Mouse (Mus musculus): ENCODE measurements around the gene Dhrs7b. TPM values are rescaled to one million over a fixed set of nuclear protein-coding genes. Genes with fewer than 3 reads are reported as not detected.

The Dhrs7b gene
- polyA plus RNA-seq, 1 experiment from 2014 or later = 16.4 TPM

DNA sequence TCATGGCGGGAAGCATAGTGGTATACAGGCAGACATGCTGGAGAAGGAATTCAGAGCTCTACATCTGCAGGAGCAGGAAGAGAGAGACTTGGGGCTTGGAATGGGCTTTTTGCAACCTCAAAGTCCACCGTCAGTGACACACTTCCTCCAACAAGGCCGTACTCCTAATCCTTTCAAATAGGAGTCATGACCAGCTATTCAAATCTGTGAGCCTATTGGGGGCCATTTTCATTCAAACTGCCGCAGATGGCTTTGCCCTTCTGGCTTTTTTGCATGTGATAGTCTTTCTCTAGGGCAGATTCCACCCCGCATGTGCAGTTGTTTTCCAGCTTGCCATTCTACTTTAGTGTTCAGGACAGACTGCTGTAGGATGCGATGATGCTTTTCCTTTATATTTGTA lies 6.5 kb downstream of the Dhrs7b start:
- H3K27me3 ChIP-seq (ENCODE audit: insufficient read depth, low read length) = no peaks in the 10 kb centered on the region
- no peaks in the 10 kb centered on the region for H3K36me3 ChIP-seq (replicated peaks; ENCODE audit: insufficient read depth, low read length)
- H3K9ac ChIP-seq (replicated peaks) = no peak overlapping the region
- whole genome bisulfite sequencing (ENCODE audit: insufficient replicate concordance) = 90% methylated on average over 6 of the region's 6 CpGs
- TF ChIP-seq CTCF (IDR thresholded peaks at IDR 0.05; ENCODE audit: low read depth) (no peak), EP300 (IDR thresholded peaks at IDR 0.05; ENCODE audit: low read depth) (no peak)
- ATAC-seq (no peak), DNase-seq (no peak)
- no peak overlapping the region for H3K4me2 ChIP-seq (ENCODE audit: low read depth, low read length)
- H3K27ac ChIP-seq (ENCODE audit: low read depth) = no peak overlapping the region
- H3K9me3 ChIP-seq (ENCODE audit: low read length) = no peaks in the 10 kb centered on the region
- H3K4me1 ChIP-seq (ENCODE audit: insufficient read depth) = peaks cover 12% of the 10 kb centered on the region; the same call in 1 of the 2 replicates
- no peak overlapping the region for H3K4me3 ChIP-seq (ENCODE audit: low read depth, low read length)

DNA sequence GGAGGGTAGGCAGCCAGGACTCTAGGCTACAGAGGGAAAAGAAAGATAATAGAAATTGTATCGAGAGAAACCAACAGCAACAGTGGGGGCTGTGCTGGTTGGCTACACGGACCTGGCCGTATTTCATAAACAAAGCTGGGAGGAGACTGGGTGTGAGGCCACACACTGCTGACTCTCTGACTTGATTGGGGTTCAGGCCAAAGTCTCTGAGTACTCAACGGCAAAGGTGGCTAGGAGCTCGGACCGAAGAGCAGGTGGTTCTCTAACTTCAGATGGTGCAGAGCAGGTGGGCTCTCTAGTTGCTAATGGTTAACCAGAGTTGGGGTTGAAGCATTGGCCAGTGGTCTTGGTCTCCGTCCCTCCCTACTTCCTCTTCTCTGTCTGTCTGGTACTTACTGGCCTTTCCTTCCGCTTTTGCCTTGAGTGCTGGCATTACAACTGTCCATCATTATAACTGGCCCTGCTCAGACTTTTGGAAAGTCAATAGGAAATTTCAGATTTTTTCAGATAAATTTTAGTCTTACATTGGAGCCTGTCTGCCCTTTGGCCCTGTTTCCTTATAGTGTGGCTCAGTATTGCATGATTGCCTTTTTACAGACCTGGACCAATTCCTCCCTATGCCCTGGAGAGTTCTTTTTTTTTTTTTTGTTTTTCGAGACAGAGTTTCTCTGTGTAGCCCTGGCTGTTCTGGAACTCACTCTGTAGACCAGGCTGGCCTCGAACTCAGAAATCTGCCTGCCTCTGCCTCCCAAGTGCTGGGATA lies 7.4 kb downstream of the Dhrs7b start:
- Histone ChIP-seq H3K4me2 (ENCODE audit: low read depth, low read length) (peak overlapping the region; percentile 48), H3K9me3 (ENCODE audit: low read length) (no peaks in the 10 kb centered on the region), H3K4me1 (ENCODE audit: insufficient read depth) (peaks cover 12% of the 10 kb centered on the region; the same call in 1 of the 2 replicates), H3K27me3 (ENCODE audit: insufficient read depth, low read length) (no peaks in the 10 kb centered on the region), H3K4me3 (ENCODE audit: low read depth, low read length) (no peak overlapping the region), H3K27ac (ENCODE audit: low read depth) (peak overlapping the region; percentile 77), H3K9ac (replicated peaks) (peak overlapping the region; percentile 44; the same call in 1 of the 2 replicates), H3K36me3 (replicated peaks; ENCODE audit: insufficient read depth, low read length) (no peaks in the 10 kb centered on the region)
- TF ChIP-seq EP300 (IDR thresholded peaks at IDR 0.05; ENCODE audit: low read depth) (no peak), CTCF (IDR thresholded peaks at IDR 0.05; ENCODE audit: low read depth) (no peak)
- DNase-seq (peak; percentile 37), ATAC-seq (peak; percentile 84)
- WGBS (ENCODE audit: insufficient replicate concordance) = 53% methylated on average over 10 of the region's 10 CpGs

DNA sequence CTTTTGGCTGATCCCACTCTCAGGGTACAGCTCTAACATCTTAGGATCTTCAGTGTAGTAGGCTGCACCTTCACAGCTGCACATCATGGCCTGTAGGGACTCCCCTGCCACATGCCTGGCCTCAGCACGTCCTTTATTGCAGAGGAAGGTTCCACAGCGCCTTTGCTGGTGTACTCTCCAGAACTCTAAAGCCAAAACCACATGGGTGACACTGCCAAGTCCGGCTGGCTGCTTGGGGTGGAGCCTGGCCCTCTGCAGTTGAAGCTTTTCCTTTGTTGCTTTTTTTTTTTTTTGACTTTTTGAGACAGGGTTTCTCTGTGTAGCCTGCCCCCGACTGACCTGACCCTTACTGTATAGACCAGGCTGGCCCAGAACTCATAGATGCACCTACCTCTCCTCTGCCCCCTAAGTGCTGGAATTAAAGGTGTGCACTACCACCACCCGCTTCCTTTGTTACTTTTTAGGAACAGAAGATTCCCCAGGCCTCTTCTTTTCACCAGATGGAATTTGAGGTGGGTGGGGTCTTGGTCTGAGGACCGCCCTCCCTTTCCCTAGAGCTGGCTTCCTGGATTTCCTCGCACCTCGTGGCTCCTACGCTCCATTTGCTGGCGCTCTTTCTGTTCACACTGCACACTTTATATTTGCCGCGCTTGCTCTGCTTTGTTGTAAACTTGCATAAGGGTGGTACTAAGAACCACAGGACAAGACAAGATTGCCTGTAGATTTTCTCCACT lies 11.2 kb downstream of the Dhrs7b start:
- ATAC-seq (no peak), DNase-seq (no peak)
- 84% methylated on average over 12 of the region's 12 CpGs for WGBS (ENCODE audit: insufficient replicate concordance)
- peaks cover 7% of the 10 kb centered on the region; the same call in 1 of the 2 replicates for H3K36me3 ChIP-seq (replicated peaks; ENCODE audit: insufficient read depth, low read length)
- no peak overlapping the region for H3K4me3 ChIP-seq (ENCODE audit: low read depth, low read length)
- no peak overlapping the region for H3K4me2 ChIP-seq (ENCODE audit: low read depth, low read length)
- H3K9ac ChIP-seq (replicated peaks) = no peak overlapping the region
- H3K27me3 ChIP-seq (ENCODE audit: insufficient read depth, low read length) = no peaks in the 10 kb centered on the region
- H3K27ac ChIP-seq (ENCODE audit: low read depth) = no peak overlapping the region
- no peak for TF ChIP-seq EP300 (IDR thresholded peaks at IDR 0.05; ENCODE audit: low read depth)
- TF ChIP-seq CTCF (IDR thresholded peaks at IDR 0.05; ENCODE audit: low read depth) = no peak
- peaks cover 12% of the 10 kb centered on the region; the same call in 1 of the 2 replicates for H3K4me1 ChIP-seq (ENCODE audit: insufficient read depth)
- no peaks in the 10 kb centered on the region for H3K9me3 ChIP-seq (ENCODE audit: low read length)

DNA sequence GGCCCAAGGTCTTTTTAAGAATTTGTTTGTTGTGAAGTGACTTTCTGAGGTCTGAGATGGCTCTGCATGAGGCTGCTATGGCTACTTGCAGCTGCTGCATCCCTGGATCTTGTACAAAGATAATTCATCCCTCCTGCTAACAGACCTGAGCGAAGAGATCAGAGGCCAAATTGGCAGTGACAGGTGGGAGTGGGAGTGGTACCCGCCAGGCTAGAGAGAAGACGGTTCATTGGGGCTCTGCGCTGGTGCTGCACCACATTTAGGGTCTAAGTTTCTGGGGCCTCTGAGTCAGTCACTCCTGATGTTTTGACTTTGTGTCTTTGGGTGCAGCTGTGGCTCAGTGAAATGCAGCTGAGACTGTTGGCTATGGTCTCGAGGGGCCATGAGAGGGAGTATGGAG lies 13.0 kb downstream of the Dhrs7b start:
- WGBS (ENCODE audit: insufficient replicate concordance) = 80% methylated on average over 5 of the region's 5 CpGs
- ATAC-seq (no peak), DNase-seq (no peak)
- H3K4me1 ChIP-seq (ENCODE audit: insufficient read depth) = 0 out of 2 replicates have a peak, but pooled peaks cover 3% of the 10 kb centered on the region
- no peaks in the 10 kb centered on the region for H3K27me3 ChIP-seq (ENCODE audit: insufficient read depth, low read length)
- H3K4me2 ChIP-seq (ENCODE audit: low read depth, low read length) = no peak overlapping the region
- H3K36me3 ChIP-seq (replicated peaks; ENCODE audit: insufficient read depth, low read length) = peaks cover 12% of the 10 kb centered on the region; the same call in 1 of the 2 replicates
- H3K27ac ChIP-seq (ENCODE audit: low read depth) = no peak overlapping the region
- no peaks in the 10 kb centered on the region for H3K9me3 ChIP-seq (ENCODE audit: low read length)
- TF ChIP-seq EP300 (IDR thresholded peaks at IDR 0.05; ENCODE audit: low read depth) (no peak), CTCF (IDR thresholded peaks at IDR 0.05; ENCODE audit: low read depth) (no peak)
- no peak overlapping the region for H3K4me3 ChIP-seq (ENCODE audit: low read depth, low read length)
- no peak overlapping the region for H3K9ac ChIP-seq (replicated peaks)

DNA sequence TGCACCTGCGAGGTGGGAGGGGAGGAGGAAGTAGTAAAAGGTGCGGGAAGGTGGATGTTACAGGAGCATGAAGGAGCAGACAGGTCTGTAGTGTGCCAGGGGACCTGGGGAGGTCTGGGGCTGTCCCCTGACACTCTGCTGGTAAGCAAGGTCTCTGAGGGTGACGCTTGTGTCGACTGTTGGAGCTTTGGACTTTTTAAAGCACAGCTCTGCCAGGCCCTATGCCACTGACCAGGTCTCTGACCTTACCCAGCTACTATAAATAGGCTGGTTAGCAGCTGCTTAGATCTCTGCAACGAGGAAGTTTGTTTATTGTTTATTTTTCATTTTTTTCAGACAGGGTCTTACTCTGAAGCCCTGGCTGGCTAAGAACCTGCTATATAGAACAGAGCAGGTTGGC lies 15.0 kb downstream of the Dhrs7b start:
- Histone ChIP-seq H3K4me3 (ENCODE audit: low read depth, low read length) (no peak overlapping the region), H3K27me3 (ENCODE audit: insufficient read depth, low read length) (no peaks in the 10 kb centered on the region), H3K4me1 (ENCODE audit: insufficient read depth) (no peaks in the 10 kb centered on the region), H3K4me2 (ENCODE audit: low read depth, low read length) (no peak overlapping the region), H3K9ac (replicated peaks) (no peak overlapping the region), H3K27ac (ENCODE audit: low read depth) (no peak overlapping the region), H3K36me3 (replicated peaks; ENCODE audit: insufficient read depth, low read length) (peaks cover 15% of the 10 kb centered on the region), H3K9me3 (ENCODE audit: low read length) (no peaks in the 10 kb centered on the region)
- no peak for DNase-seq
- no peak for TF ChIP-seq EP300 (IDR thresholded peaks at IDR 0.05; ENCODE audit: low read depth)
- 86% methylated on average over 5 of the region's 5 CpGs for WGBS (ENCODE audit: insufficient replicate concordance)
- no peak for ATAC-seq

DNA sequence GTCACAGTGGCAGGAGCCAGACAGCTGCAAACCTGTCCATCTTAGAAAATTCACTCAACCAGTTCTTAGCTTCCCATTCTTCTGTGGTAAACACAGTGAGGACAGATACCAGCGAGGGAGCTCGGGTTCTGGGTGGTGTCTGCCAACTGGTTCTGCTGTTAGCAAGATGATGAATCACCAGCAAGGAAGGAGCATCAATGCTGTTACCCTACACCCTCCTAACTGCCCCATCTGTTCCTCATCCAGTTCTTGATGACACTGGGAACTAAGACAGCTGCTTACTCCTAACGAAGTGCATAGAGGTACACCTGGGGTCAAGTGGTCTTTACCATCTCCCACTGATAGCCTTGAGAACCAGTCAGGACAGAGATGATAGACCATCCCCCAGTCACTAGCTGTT lies 26.2 kb downstream of the Dhrs7b start:
- Histone ChIP-seq H3K27ac (ENCODE audit: low read depth) (no peak overlapping the region), H3K36me3 (replicated peaks; ENCODE audit: insufficient read depth, low read length) (peaks cover 48% of the 10 kb centered on the region), H3K4me2 (ENCODE audit: low read depth, low read length) (no peak overlapping the region), H3K9ac (replicated peaks) (no peak overlapping the region), H3K9me3 (ENCODE audit: low read length) (no peaks in the 10 kb centered on the region), H3K27me3 (ENCODE audit: insufficient read depth, low read length) (no peaks in the 10 kb centered on the region), H3K4me1 (ENCODE audit: insufficient read depth) (no peaks in the 10 kb centered on the region), H3K4me3 (ENCODE audit: low read depth, low read length) (no peak overlapping the region)
- 74% methylated on average over 3 of the region's 3 CpGs for WGBS (ENCODE audit: insufficient replicate concordance)
- ATAC-seq = no peak
- TF ChIP-seq CTCF (IDR thresholded peaks at IDR 0.05; ENCODE audit: low read depth) (no peak), EP300 (IDR thresholded peaks at IDR 0.05; ENCODE audit: low read depth) (no peak)
- DNase-seq = no peak
